Mouse (Mus musculus) liver, adult 2 months (tissue): ENCODE measurements at regions not wholly inside any gene's neighbourhood (a gene's known extent, or its start where the extent isn't known, plus 50 kb on each side); places are given as distances from the start of the nearest gene placed in this dataset.

Source experiments
- CTCF ChIP-seq: fragments of 200-500 bp; IDR thresholded peaks from 2 replicates; pipeline ENCODE4 v1.5.1; 2011; ENCODE audit warnings: low read depth, low read length, control low read depth
- POLR2A ChIP-seq: fragments of 200-500 bp; IDR thresholded peaks from 2 replicates; pipeline ENCODE4 v1.6.1; 2011; ENCODE audit warnings: low read length, control low read depth; ENCODE audit not compliant: insufficient read depth; ENCODE audit errors: extremely low read depth

DNA sequence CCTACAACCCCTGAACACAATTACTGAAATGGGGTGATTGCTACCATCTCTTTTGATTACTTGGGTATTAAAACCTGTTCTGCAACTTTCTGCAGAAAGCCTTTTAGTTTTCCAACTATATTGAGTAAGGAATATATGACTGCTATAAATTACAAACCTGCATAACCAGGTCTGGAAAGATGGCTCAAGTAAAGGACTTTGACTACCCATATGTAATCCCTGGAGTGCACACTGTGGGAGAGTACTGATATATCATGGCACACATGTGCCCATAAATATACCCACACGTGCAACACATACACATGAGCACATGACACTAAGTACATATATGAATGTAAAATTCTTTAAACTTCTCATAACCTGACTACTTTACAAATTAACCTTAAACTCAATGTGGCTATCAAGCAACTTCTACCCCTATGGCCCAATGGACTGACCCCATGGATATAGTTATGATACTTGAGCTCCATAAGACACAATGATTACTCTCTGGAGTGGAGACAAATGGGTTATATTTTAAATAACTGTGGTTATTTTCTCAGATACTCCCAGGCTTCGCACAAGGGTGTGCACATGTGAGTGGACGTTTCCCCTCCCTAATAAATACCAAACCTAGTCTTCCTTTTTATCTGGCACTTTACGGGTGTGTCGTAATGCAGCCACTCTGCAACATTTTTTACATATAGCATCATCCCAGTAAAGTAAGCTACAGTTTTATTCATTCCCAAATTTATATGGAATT, 717.1 kb upstream of the 4930412O13Rik start:
- TF ChIP-seq POLR2A = no peak
- no peak for TF ChIP-seq CTCF
